Mouse (Mus musculus) CH12.LX (cell line): ENCODE measurements around the gene Rtn1. TPM values are rescaled to one million over a fixed set of nuclear protein-coding genes. Genes with fewer than 3 reads are reported as not detected.

ENCODE experiments used
- DNase-seq: peaks from one replicate; pipeline ENCODE4 v3.0.0-alpha.2; 2013; ENCODE audit errors: extremely low read depth
- H3K27ac ChIP-seq: 2 replicates; pipeline ENCODE4 v1.5.1; 2012; ENCODE audit warnings: low read depth, mild to moderate bottlenecking, control low read depth, moderate library complexity; ENCODE audit not compliant: insufficient read depth
- H3K27me3 ChIP-seq: replicated peaks from 2 replicates; pipeline ENCODE3; 2012; ENCODE audit warnings: inconsistent platforms
- H3K36me3 ChIP-seq, 2 experiments: replicated peaks in 1 of 2; 2 replicates each; pipeline versions ENCODE3 to v1.6.1; 2012; ENCODE audit warnings: inconsistent platforms in 1 of 2, low read length in 1 of 2, mild to moderate bottlenecking in 1 of 2, mixed read lengths in 1 of 2, moderate library complexity in 1 of 2; ENCODE audit not compliant: control insufficient read depth in 1 of 2, insufficient read depth in 1 of 2
- H3K4me1 ChIP-seq, 2 experiments: 2 replicates each; pipeline ENCODE4 v1.6.1; 2012; ENCODE audit warnings: inconsistent platforms in 1 of 2, moderate library complexity in 1 of 2; ENCODE audit not compliant: insufficient read depth in 2 of 2, control insufficient read depth in 1 of 2
- H3K4me2 ChIP-seq: 2 replicates; pipeline ENCODE4 v1.6.1; 2012; ENCODE audit warnings: low read depth, mild to moderate bottlenecking, control low read depth; ENCODE audit not compliant: poor library complexity, insufficient read depth, severe bottlenecking
- H3K4me3 ChIP-seq, 3 experiments: fragments of 150-350 bp in 1 of 3; sonication (generic) in 1 of 3; replicated peaks in 1 of 3; 2 replicates each; pipeline versions ENCODE3 to v1.5.1; 2011 to 2012; ENCODE audit warnings: low read depth in 2 of 3, low read length in 2 of 3, mild to moderate bottlenecking in 2 of 3, moderate library complexity in 2 of 3, control low read depth in 1 of 3, improper control_type of control experiment in 1 of 3, inconsistent platforms in 1 of 3, mixed read lengths in 1 of 3; ENCODE audit not compliant: poor library complexity in 1 of 3
- H3K79me2 ChIP-seq: replicated peaks from 2 replicates; pipeline ENCODE4 v1.6.1; 2012; ENCODE audit warnings: mild to moderate bottlenecking, moderate library complexity; ENCODE audit not compliant: control insufficient read depth, poor library complexity, insufficient read depth, severe bottlenecking; ENCODE audit errors: extremely low read depth
- H3K9ac ChIP-seq: 2 replicates; pipeline ENCODE4 v1.6.1; 2012; ENCODE audit warnings: low read depth, mild to moderate bottlenecking, control low read depth, moderate library complexity; ENCODE audit not compliant: insufficient read depth
- H3K9me3 ChIP-seq: replicated peaks from 2 replicates; pipeline ENCODE3; 2012; ENCODE audit warnings: low read length, inconsistent platforms, mixed read lengths
- BHLHE40 ChIP-seq: IDR thresholded peaks from 2 replicates; pipeline ENCODE4 v1.6.1; 2011; ENCODE audit warnings: mild to moderate bottlenecking, low read depth, low read length, improper control_type of control experiment
- CTCF ChIP-seq, 2 experiments: IDR thresholded peaks in 1 of 2; conservative IDR thresholded peaks in 1 of 2; 2 replicates each; pipeline ENCODE4 v1.5.1; 2011 to 2012; ENCODE audit warnings: low read depth in 2 of 2, low read length in 2 of 2, improper control_type of control experiment in 1 of 2, inconsistent platforms in 1 of 2, mild to moderate bottlenecking in 1 of 2, moderate library complexity in 1 of 2
- E2F4 ChIP-seq: IDR thresholded peaks from 2 replicates; pipeline ENCODE4 v1.6.1; 2011; ENCODE audit warnings: low read depth, low read length, improper control_type of control experiment; ENCODE audit not compliant: insufficient replicate concordance
- GABPA ChIP-seq: IDR thresholded peaks from 2 replicates; pipeline ENCODE4 v1.6.1; 2012; ENCODE audit warnings: low read depth, low read length, improper control_type of control experiment, inconsistent platforms; ENCODE audit not compliant: insufficient replicate concordance
- HCFC1 ChIP-seq: IDR thresholded peaks from 2 replicates; pipeline ENCODE4 v1.6.1; 2012; ENCODE audit warnings: low read depth, mild to moderate bottlenecking, inconsistent platforms, low read length, improper control_type of control experiment
- JUN ChIP-seq: IDR thresholded peaks from 2 replicates; pipeline ENCODE4 v1.6.1; 2011; ENCODE audit warnings: low read depth, mild to moderate bottlenecking, low read length, improper control_type of control experiment, moderate library complexity; ENCODE audit not compliant: insufficient read depth
- MAZ ChIP-seq: IDR thresholded peaks from 2 replicates; pipeline ENCODE4 v1.6.1; 2012; ENCODE audit warnings: low read depth, mild to moderate bottlenecking, inconsistent platforms, low read length, improper control_type of control experiment, moderate library complexity
- MEF2A ChIP-seq: IDR thresholded peaks from 2 replicates; pipeline ENCODE4 v1.6.1; 2014; ENCODE audit warnings: low read depth, mild to moderate bottlenecking, inconsistent platforms, low read length, improper control_type of control experiment, borderline replicate concordance
- MYC ChIP-seq: IDR thresholded peaks from 2 replicates; pipeline ENCODE4 v1.6.1; 2011; ENCODE audit warnings: low read depth, mild to moderate bottlenecking, improper control_type of control experiment, low read length
- NRF1 ChIP-seq: IDR thresholded peaks from 2 replicates; pipeline ENCODE4 v1.6.1; 2014; ENCODE audit warnings: low read depth, mild to moderate bottlenecking, inconsistent platforms, low read length, improper control_type of control experiment, moderate library complexity
- PAX5 ChIP-seq: IDR thresholded peaks from 2 replicates; pipeline ENCODE4 v1.6.1; 2012; ENCODE audit warnings: low read length, inconsistent platforms, mixed read lengths
- POLR2A ChIP-seq: IDR thresholded peaks from 2 replicates; pipeline ENCODE4 v1.6.1; 2011; ENCODE audit warnings: low read depth, mild to moderate bottlenecking, improper control_type of control experiment, low read length
- POLR2AphosphoS2 ChIP-seq: IDR thresholded peaks from 2 replicates; pipeline ENCODE4 v1.6.1; 2011; ENCODE audit warnings: low read depth, low read length, improper control_type of control experiment
- RAD21 ChIP-seq: IDR thresholded peaks from 2 replicates; pipeline ENCODE4 v1.6.1; 2011; ENCODE audit warnings: low read depth, mild to moderate bottlenecking, low read length, improper control_type of control experiment, moderate library complexity
- RCOR1 ChIP-seq: conservative IDR thresholded peaks from 2 replicates; pipeline ENCODE4 v1.6.1; 2012; ENCODE audit warnings: low read depth, mild to moderate bottlenecking, inconsistent platforms, low read length, improper control_type of control experiment
- SIN3A ChIP-seq: IDR thresholded peaks from 2 replicates; pipeline ENCODE4 v1.6.1; 2012; ENCODE audit warnings: low read length, improper control_type of control experiment, inconsistent platforms
- SMC3 ChIP-seq: IDR thresholded peaks from 2 replicates; pipeline ENCODE4 v1.6.1; 2011; ENCODE audit warnings: low read depth, low read length, improper control_type of control experiment
- TBP ChIP-seq: conservative IDR thresholded peaks from 2 replicates; pipeline ENCODE4 v1.6.1; 2011; ENCODE audit warnings: low read depth, low read length, improper control_type of control experiment
- TCF12 ChIP-seq: IDR thresholded peaks from 2 replicates; pipeline ENCODE4 v1.6.1; 2014; ENCODE audit warnings: low read depth, mild to moderate bottlenecking, inconsistent platforms, low read length, improper control_type of control experiment
- UBTF ChIP-seq: IDR thresholded peaks from 2 replicates; pipeline ENCODE4 v1.6.1; 2012; ENCODE audit warnings: low read depth, mild to moderate bottlenecking, inconsistent platforms, low read length, improper control_type of control experiment, moderate library complexity
- USF2 ChIP-seq: conservative IDR thresholded peaks from 2 replicates; pipeline ENCODE4 v1.6.1; 2011; ENCODE audit warnings: low read depth, low read length, improper control_type of control experiment
- dilution Hi-C: fragments of 300-500 bp; cut with MboI; formaldehyde crosslinking; loops from 2 replicates; pipeline ENCODE4 v1.14.3; 2020; ENCODE audit warnings: low sequenced_read_pairs; ENCODE audit not compliant: extremely low pct_unique_long_range_greater_than_20kb, extremely low pct_ligation_motif_present
- in situ Hi-C: fragments of 300-500 bp; cut with MboI; formaldehyde crosslinking; loops from 3 replicates; pipeline ENCODE4 v1.14.3; 2019; ENCODE audit warnings: low sequenced_read_pairs, low pct_ligation_motif_present, low pct_unique_long_range_greater_than_20kb, mixed read lengths
- polyA plus RNA-seq: library from polyadenylated mRNA; unstranded; fragments of >175 nt; gene quantifications from 2 replicates; pipeline ENCODE4 v1.2.1, GENCODE M21; 2012; ENCODE audit warnings: low read depth; ENCODE audit not compliant: insufficient read length
- total RNA-seq, 2 experiments: library from RNA; depleted of rRNA; stranded (reverse); fragments of 300-350 nt in 1 of 2; fragments of >200 nt in 1 of 2; gene quantifications; 2 replicates each; pipeline ENCODE4 v1.2.3; 2012 to 2014

Gene Rtn1
- total and polyA plus RNA-seq, 3 experiments = 0.08 to 0.17 TPM; not detected in 1

- H3K4me2 ChIP-seq = no peak overlapping the region
- H3K79me2 ChIP-seq = no peaks in the 10 kb centered on the region
- no peak overlapping the region for H3K4me3 ChIP-seq
- TF ChIP-seq E2F4 (no peak), JUN (no peak), GABPA (no peak)
- H3K27ac ChIP-seq = no peak overlapping the region
- no peak overlapping the region for H3K9ac ChIP-seq
- H3K4me1 ChIP-seq = peaks cover 8 to 14% of the 10 kb centered on the region in 2 experiments
- in situ Hi-C loops (no loop called here), dilution Hi-C loops (no loop called here)
- H3K27me3 ChIP-seq = no peaks in the 10 kb centered on the region
- no peaks in the 10 kb centered on the region for H3K36me3 ChIP-seq
- DNase-seq = no peak
- H3K9me3 ChIP-seq = no peaks in the 10 kb centered on the region
Measured at GRCm38 (mm10) chr12:72353506-72353905, 55.3 kb downstream of the Rtn1 start.

DNA sequence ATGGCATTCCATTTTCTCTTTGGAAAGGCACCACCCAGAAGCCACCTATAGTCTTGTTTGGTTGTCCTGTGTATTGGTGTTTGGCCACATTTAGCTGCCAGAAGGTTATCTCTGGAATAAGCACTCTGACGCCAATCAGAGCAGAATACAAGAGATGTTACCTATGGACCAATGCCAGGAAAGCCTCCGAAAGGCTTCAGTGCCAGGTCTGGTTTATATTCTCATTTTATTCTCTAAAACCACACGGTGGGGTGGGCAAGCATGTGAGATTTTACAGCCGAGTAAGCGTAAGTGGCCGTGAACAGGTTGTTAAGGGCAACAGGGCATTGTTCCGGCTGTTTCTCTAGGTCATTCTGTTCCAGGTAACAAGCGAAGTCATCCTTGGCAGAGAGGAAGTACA lies 60.3 kb downstream of the Rtn1 start:
- no peak overlapping the region for H3K27ac ChIP-seq
- no peak for DNase-seq
- H3K79me2 ChIP-seq = no peaks in the 10 kb centered on the region
- H3K9me3 ChIP-seq = no peaks in the 10 kb centered on the region
- in situ Hi-C loops (no loop called here), dilution Hi-C loops (no loop called here)
- no peaks in the 10 kb centered on the region for H3K36me3 ChIP-seq
- TF ChIP-seq NRF1 (no peak), UBTF (no peak), MEF2A (no peak), RAD21 (no peak), PAX5 (no peak), POLR2AphosphoS2 (no peak), SIN3A (no peak), E2F4 (no peak), MAZ (no peak), MYC (no peak), SMC3 (no peak)
- H3K9ac ChIP-seq = no peak overlapping the region
- no peak overlapping the region for H3K4me3 ChIP-seq
- H3K4me1 ChIP-seq = peaks cover 5 to 10% of the 10 kb centered on the region in 2 experiments; a peak in 3 of 4 replicates
- no peaks in the 10 kb centered on the region for H3K27me3 ChIP-seq
- H3K4me2 ChIP-seq = no peak overlapping the region

GRCm38 (mm10) chr12:72347184-72347583 lies 61.7 kb downstream of the Rtn1 start:
- Histone ChIP-seq H3K9me3 (no peaks in the 10 kb centered on the region), H3K4me1 (peaks cover 5 to 10% of the 10 kb centered on the region in 2 experiments; a peak in 3 of 4 replicates), H3K27ac (no peak overlapping the region), H3K4me2 (no peak overlapping the region), H3K4me3 (no peak overlapping the region), H3K27me3 (no peaks in the 10 kb centered on the region), H3K9ac (no peak overlapping the region), H3K79me2 (no peaks in the 10 kb centered on the region), H3K36me3 (no peaks in the 10 kb centered on the region)
- TF ChIP-seq RCOR1 = no peak
- no peak for TF ChIP-seq CTCF (conservative IDR thresholded peaks at IDR 0.05 in 1 of 2, IDR thresholded peaks at IDR 0.05 in 1 of 2; ENCODE audit: low read depth in 2 of 2, low read length in 2 of 2)
- TF ChIP-seq HCFC1 = no peak
- TF ChIP-seq BHLHE40 = no peak
- no peak for TF ChIP-seq USF2
- no peak for TF ChIP-seq SMC3
- no peak for TF ChIP-seq MYC
- TF ChIP-seq JUN = no peak
- TF ChIP-seq POLR2A = no peak
- TF ChIP-seq MAZ = no peak
- no peak for TF ChIP-seq PAX5
- TF ChIP-seq TCF12 = no peak
- TF ChIP-seq RAD21 = no peak
- TF ChIP-seq TBP = no peak
- TF ChIP-seq MEF2A = no peak
- dilution Hi-C loops (no loop called here), in situ Hi-C loops (no loop called here)
- DNase-seq = no peak
